Mouse (Mus musculus): ENCODE results near the gene Gm38431.
A peak's percentile ranks its signal among the peaks of the same experiment; 100 is the strongest.
"Not testable (repeated sequence)": the region's sequence is repeated elsewhere in the genome, so short reads cannot be mapped to it uniquely, and the experiment has no call there.

Gm38431 gene

GRCm38 (mm10) chr9:21105760-21106564 lies 14.2 kb upstream of the Gm38431 start:
- DNase-seq (ENCODE audit: extremely low read depth, low read depth), result no peak

- no peak for DNase-seq (ENCODE audit: extremely low read depth, low read depth)
Observed at GRCm38 (mm10) chr9:21104814-21105213, 13.0 kb upstream of the Gm38431 start.

GRCm38 (mm10) chr9:21102076-21102475 lies 10.3 kb upstream of the Gm38431 start:
- DNase-seq (ENCODE audit: extremely low read depth, low read depth), result no peak

GRCm38 (mm10) chr9:21100447-21101161 lies 8.8 kb upstream of the Gm38431 start:
- DNase-seq (ENCODE audit: extremely low read depth, low read depth), result no peak

- DNase-seq (ENCODE audit: extremely low read depth, low read depth), result no peak
Observed at GRCm38 (mm10) chr9:21097793-21098192, 6.0 kb upstream of the Gm38431 start.

- DNase-seq (ENCODE audit: extremely low read depth, low read depth), result no peak
Observed at GRCm38 (mm10) chr9:21095958-21096357, 4.2 kb upstream of the Gm38431 start.

- DNase-seq (ENCODE audit: extremely low read depth, low read depth), result no peak
Observed at GRCm38 (mm10) chr9:21093423-21093822, 1.6 kb upstream of the Gm38431 start.

- peak; percentile 39 for DNase-seq (ENCODE audit: extremely low read depth, low read depth)
Observed at GRCm38 (mm10) chr9:21090972-21091706, 658 bp downstream of the Gm38431 start.

- DNase-seq (ENCODE audit: extremely low read depth, low read depth), result no peak
Observed at GRCm38 (mm10) chr9:21090537-21090936, 1.3 kb downstream of the Gm38431 start.

- DNase-seq (ENCODE audit: extremely low read depth, low read depth), result no peak
Observed at GRCm38 (mm10) chr9:21083324-21083723, 8.5 kb downstream of the Gm38431 start.

- no peak for DNase-seq (ENCODE audit: extremely low read depth, low read depth)
Observed at GRCm38 (mm10) chr9:21081127-21081526, 10.7 kb downstream of the Gm38431 start.

GRCm38 (mm10) chr9:21075625-21076024 lies 16.2 kb downstream of the Gm38431 start:
- DNase-seq (ENCODE audit: extremely low read depth, low read depth), result no peak

GRCm38 (mm10) chr9:21074173-21074572 lies 17.6 kb downstream of the Gm38431 start:
- DNase-seq (ENCODE audit: extremely low read depth, low read depth), result no peak

GRCm38 (mm10) chr9:21073044-21073840 lies 18.6 kb downstream of the Gm38431 start, which contains the start of the genes Gm49373 and Fdx1l:
Gene Gm49373, minus strand, starts transcription at chr9:21073096.
Gene Fdx1l, minus strand, starts transcription at chr9:21073614.
- peak; percentile 82 for DNase-seq (ENCODE audit: extremely low read depth, low read depth)

GRCm38 (mm10) chr9:21072641-21073040 lies 19.2 kb downstream of the Gm38431 start:
- peak; percentile 21 for DNase-seq (ENCODE audit: extremely low read depth, low read depth)

- DNase-seq (ENCODE audit: extremely low read depth, low read depth), result no peak
Observed at GRCm38 (mm10) chr9:21067006-21067684, 24.7 kb downstream of the Gm38431 start, which contains the start of gene Zglp1. Gene Zglp1, minus strand, starts transcription at chr9:21067093.

- DNase-seq (ENCODE audit: extremely low read depth, low read depth), result no peak
Observed at GRCm38 (mm10) chr9:21062928-21063327, 28.9 kb downstream of the Gm38431 start.

- peak; percentile 82 for DNase-seq (ENCODE audit: extremely low read depth, low read depth)
Observed at GRCm38 (mm10) chr9:21051578-21051977, 40.2 kb downstream of the Gm38431 start.

GRCm38 (mm10) chr9:21045235-21045634 lies 46.6 kb downstream of the Gm38431 start:
- DNase-seq (ENCODE audit: extremely low read depth, low read depth), result no peak

GRCm38 (mm10) chr9:21044785-21045184 lies 47.0 kb downstream of the Gm38431 start:
- DNase-seq (ENCODE audit: extremely low read depth, low read depth), result not testable (repeated sequence)
